Mouse (Mus musculus): Measurements from ENCODE around the gene Cd164. TPM values are rescaled to one million over a fixed set of nuclear protein-coding genes. Genes with fewer than 3 reads are reported as not detected.
A peak's percentile ranks its signal among the peaks of the same experiment; 100 is the strongest.

The Cd164 gene
- polyA plus RNA-seq, 1 experiment, result 115 TPM

DNA sequence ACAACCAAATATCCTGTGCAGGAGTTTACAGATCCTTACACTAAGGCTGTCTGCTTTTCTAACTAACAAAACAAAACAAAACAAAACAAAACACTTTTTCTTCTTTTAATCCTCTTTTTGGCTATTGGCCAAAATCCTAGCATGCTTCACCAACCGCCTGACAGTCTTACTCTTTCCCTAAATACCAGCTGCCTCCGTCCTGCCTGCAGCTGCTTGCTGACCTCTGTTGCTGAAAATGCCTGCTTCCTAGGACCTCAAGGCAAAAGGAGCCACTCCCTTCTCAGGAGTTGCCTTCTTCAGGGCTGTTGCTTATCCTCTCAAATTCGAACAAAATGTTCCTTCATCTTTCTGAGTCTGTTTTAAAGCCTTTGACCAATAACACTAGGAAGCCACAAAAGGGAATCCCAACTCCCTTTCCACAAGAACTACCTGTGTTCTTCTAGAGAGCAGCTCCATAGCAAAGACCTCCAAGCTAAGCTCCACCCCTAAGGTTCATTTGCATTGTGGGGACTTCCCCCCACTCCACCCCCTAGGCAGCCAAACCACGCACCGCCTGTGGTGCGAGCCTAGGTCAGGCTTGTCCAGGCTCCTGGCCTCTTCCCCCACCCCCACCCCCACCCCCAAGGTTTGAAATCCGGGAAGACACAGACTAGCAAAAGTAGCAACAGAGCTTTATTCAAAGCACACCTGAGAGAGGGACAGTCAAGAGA lies 25.4 kb downstream of the Cd164 start:
- WGBS, result 12% methylated on average over 7 of the region's 7 CpGs
- DNase-seq (ENCODE audit: low read depth, low spot score), result no peak

DNA sequence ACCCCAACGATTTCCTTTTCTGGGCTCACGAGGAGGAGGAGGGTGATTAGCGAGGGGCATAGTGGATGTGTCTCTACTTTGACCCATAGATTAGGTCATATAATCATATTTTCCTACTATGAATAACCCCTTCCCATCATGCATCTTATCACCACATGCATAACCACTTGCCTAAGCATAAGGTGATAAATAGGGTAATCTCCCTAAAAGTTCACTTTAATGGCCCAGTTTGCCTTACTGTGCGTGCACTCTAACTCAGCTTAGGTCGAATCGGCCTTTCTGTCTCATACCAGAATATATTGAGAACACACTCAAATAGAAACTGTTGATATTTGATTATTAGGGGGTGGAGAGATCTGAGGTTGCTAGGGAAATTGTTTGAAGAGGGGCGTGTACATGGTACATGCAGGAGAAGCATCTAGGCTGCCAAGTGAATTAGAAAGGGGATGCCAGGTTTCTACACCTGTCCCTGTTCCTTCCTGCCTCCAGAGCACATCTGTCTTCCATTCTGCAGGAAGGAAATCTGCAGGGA lies 26.1 kb downstream of the Cd164 start:
- no peak for DNase-seq (ENCODE audit: low read depth, low spot score)
- 43% methylated on average over 7 of the region's 7 CpGs for WGBS

DNA sequence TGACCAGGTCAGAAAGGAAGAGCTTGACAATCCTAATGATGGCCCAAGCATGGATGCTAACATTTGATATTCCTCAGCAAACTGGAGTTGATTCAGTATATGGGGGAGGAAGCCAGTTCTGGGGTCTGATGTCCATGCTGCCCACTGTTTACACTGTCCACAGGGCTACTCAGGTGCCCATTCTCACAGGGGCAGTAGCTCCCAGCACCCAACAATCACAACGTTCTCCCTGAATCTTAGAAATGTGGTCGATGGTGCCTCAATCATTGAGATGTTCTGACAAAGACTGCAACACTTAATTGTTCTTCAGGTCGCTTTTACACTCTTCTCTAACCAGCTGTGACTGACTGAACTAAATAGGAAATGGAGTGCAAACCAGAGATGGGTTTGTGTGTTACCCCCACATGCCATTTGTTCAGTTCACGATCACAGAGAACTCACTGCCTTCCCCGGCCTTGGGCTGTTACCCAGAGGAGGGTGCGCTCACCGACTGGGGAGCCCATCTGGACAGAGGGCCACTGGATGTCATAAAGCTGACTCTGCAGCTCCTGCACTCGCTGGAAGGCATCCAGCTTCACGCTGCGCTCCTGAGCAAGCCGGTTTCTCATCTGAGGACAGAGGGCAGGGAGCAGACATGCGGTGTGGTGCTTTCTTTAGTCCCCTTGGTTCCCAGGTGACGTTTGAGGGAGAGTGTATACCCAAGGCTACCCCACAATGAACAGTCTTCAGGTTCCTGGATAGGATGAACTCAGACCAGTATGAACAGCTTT lies 27.4 kb downstream of the Cd164 start:
- DNase-seq (ENCODE audit: low read depth, low spot score), result no peak
- 38% methylated on average over 13 of the region's 13 CpGs for WGBS

DNA sequence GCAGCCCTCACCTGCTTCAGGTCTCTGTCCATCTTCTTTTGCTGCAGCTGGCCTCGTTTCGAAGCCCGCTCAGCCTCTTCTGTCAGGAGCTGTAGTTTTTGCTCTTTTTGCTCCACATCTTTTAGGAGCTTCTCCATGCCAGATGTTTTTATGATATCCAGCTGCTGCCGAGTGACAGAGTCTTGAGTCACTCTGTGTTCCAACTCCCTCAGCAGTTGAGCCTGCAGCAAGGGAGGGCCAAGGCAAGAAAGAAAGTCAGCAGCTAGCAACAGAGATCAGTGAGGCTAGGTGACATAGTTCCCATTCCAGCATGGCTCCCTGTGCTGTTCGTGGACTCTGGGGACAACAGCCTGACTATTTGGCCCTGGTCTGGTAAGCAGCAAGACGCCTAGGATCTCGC lies 31.5 kb downstream of the Cd164 start:
- WGBS, result 75% methylated on average over 7 of the region's 7 CpGs
- no peak for DNase-seq (ENCODE audit: low read depth, low spot score)

DNA sequence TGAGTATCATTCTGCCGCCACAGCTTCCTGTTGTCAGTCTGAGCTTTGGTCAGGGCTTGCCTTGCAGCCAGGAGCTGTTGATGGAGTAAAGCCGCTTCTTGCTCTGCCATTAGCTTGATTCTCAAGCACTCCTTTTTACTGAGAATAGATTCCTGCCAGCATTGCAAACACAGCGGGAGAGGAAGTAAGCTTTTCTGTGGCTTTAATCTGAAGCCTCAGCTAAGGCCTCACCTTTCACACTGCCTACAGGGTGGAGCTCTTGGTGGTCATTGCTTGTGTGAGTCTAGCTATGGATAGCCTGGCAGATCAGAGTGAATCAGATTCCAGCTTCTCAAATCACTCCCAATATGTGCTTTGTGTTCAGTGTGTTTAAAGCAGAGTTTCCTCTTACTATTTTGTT lies 33.1 kb downstream of the Cd164 start:
- WGBS, result 16% methylated on average over 3 of the region's 3 CpGs
- DNase-seq (ENCODE audit: low read depth, low spot score), result no peak

DNA sequence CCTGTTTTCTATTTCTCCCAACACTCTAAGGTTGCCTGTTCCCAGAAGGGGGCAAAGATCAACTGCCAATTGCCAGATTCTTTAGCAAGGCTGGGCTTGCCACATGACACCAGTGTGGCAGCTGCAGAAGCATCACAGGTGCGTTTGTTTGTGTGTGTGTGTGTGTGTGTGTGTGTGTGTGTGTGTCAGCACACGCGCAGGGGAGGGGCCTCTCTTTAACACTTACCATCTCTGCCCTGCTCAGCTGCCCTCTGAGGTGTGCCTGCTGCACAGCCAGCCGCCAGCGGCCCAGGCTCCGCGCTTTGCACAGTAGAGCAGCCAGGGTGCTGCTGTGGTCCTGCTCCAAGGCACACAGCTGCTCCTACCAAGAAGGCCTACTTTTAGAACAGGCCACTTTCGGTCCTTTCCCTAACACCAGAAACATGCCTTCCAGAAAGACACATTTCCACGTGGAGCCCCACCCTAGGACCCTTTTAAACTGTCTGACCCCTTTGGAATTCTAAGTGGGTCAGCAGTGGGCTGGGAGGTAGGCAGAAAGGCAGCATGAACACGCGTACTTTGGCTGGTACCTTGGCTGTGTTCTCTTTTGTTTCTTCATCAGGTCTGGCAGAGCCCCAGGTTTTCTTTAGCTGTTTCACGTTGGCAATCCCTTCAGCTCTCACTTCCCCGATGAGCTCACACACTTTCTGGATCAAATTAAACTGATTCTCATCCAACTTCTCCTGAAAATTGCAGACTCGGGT lies 33.8 kb downstream of the Cd164 start:
- peak; percentile 76 for DNase-seq (ENCODE audit: low read depth, low spot score)
- 11% methylated on average over 14 of the region's 14 CpGs for WGBS

GRCm38 (mm10) chr10:41553711-41554110 lies 34.5 kb downstream of the Cd164 start:
- DNase-seq (ENCODE audit: low read depth, low spot score), result no peak
- WGBS, result 45% methylated on average over 4 of the region's 4 CpGs

DNA sequence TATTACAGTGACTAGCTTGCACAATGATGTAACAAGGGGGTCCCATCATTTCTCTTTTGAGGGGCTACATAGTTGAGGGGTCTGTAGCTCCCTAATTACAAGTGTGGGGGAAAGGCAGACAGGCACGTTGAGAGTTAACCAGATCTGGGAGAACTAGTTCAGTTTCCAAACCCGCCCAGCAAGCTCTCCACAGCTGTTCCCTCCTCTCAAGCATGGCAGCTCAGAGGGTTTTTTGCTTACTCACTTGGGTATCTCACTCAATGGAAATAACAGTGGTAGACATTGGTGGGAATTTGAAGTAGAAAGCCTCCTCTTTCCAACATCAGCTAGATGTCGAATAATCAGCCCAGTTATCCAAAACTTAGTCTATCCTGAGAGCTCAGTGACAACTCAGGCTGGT lies 35.9 kb downstream of the Cd164 start:
- DNase-seq (ENCODE audit: low read depth, low spot score), result no peak
- 84% methylated on average over 3 of the region's 3 CpGs for WGBS

DNA sequence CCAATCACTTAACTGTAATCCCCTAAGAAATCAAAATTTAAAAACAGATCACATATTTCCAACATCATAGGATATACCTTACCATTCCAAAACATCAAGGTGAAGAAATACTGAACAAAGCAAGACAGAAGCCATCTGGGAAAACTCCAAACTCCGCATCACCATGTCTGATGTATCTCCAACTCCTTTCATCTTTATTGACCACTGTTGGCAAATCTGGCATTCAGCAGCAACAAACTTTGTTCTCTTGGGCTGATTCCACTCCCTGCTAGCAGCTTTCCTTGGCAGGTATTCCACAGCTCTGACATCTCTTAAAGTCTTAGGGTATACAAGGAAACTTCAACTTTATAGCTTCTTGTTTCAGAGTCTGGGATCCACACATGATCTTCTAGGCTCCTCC lies 39.2 kb downstream of the Cd164 start:
- WGBS, result 85% methylated on average over 1 of the region's 1 CpGs
- no peak for DNase-seq (ENCODE audit: low read depth, low spot score)

DNA sequence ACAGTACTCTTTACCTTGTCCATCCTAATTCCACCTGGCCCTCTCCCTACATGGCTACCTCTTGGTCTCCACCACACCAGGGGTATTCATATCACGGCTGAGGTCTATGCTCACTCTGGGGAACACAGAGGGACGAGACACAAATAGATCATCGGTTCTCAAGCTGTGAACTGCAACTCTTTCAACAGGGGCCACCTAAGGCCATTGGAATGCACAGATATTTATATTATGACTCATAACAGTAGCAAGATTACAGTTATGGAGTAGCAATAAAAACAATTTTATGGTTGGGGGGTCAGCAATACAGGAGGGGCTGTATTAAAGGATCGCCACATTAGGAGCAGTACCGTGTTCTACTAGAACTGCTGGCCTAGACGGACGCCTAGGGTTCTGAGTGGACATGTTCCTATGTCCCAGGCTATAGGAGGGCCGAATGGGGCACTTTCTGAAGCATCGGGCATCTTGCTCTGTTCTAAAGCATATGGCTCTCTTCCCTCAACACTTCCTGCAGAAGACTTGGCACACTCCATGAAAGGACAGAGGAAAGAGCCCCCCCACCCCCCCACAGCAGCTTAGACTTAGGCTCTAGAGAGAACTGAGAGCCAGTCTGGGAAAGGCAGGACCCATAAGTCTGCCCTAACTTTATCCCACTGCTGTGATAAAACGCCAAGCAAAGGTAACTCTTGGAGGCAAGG lies 42.6 kb downstream of the Cd164 start:
- no peak for DNase-seq (ENCODE audit: low read depth, low spot score)
- WGBS, result 75% methylated on average over 10 of the region's 10 CpGs

- 23% methylated on average over 5 of the region's 5 CpGs for WGBS
- no peak for DNase-seq (ENCODE audit: low read depth, low spot score)
Measured at GRCm38 (mm10) chr10:41565141-41565540, 45.9 kb downstream of the Cd164 start.

DNA sequence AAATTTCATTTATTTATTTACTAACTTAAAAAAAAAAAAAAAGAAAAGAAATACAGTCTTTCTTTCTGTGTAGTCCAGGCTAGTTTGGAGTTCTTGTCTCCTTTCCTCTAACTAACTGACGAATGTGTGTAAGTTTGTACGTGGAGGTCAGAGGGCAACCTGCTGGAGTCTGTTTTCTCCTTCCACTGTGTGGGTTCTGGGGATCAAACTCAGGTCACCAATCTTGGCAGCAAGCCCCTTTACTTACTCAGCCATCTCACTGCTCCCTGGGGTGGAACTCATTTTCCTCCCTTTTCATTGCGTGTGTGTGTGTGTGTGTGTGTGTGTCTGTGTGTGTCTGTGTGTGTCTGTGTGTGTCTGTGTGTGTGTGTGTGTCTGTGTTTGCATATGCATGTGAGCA lies 49.1 kb downstream of the Cd164 start:
- DNase-seq (ENCODE audit: low read depth, low spot score), result no peak
- WGBS, result 53% methylated on average over 3 of the region's 3 CpGs

- no peak for DNase-seq (ENCODE audit: low read depth, low spot score)
- WGBS, result 72% methylated on average over 4 of the region's 4 CpGs
Measured at GRCm38 (mm10) chr10:41571065-41571464, 51.9 kb downstream of the Cd164 start.

GRCm38 (mm10) chr10:41572274-41572673 lies 53.1 kb downstream of the Cd164 start:
- DNase-seq (ENCODE audit: low read depth, low spot score), result no peak
- WGBS, result 75% methylated on average over 4 of the region's 4 CpGs

DNA sequence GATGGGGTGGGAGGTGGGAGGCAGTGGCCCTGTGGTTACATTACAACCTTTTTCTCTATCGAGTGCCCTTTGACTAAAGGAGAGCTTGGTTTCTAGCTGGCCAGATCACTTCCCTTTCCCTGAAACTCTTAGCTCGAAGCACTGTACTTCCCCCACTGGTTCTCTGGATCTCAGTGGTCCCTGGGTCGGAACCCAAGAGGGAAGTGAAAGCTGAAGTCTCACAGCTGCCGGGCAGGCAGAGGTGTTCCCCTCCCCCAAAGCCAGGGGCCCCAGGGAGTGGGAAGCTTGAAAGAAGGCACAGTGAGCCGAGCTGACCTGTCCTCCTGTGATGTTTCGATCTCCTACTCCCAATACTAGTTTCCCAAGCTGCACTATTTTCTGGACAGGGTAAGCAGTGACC lies 54.0 kb downstream of the Cd164 start:
- DNase-seq (ENCODE audit: low read depth, low spot score), result no peak
- WGBS, result 43% methylated on average over 6 of the region's 6 CpGs

DNA sequence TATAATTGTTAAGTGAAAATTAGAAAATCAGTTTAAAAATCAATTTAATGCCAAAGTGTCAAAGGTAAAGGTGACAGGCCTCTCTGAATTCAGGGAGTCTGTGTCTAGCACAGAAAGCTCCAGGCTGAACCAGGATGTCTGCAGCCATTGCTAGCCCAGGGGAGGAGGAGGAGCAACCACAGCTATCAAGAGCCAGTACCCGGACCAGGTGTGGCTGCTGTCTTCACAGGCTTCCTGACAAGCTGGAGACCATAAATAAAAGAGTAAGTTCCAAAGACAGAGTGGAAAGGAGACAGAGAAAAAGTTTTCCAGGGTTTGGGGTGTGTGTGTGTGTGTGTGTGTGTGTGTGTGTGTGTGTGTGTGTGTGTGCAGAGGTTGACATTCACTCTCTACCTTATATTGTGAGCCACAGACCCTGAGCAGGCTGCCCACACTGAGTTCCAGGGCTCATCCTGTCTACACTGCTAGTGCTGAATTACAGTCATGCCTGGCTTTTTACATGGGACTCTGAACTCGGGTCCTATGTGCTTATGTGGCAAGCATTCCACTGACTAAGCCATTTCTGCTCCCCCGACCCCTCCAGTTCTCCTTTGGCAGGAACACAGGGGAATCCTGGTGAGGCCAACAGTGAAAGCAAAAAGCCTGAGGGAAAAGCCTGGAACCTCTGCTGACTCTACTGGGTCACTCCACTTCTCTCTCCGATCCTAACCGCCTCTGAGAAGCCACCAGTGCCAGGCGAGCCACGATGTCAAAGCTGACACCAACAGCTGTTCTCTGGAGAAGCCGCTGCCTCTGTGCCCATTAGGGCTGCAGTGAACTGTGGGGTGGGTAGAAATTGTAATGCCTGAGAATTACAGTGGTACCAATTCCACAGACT lies 56.5 kb downstream of the Cd164 start:
- 58% methylated on average over 8 of the region's 8 CpGs for WGBS
- no peak for DNase-seq (ENCODE audit: low read depth, low spot score)

- 65% methylated on average over 7 of the region's 7 CpGs for WGBS
- DNase-seq (ENCODE audit: low read depth, low spot score), result no peak
Measured at GRCm38 (mm10) chr10:41576328-41576833, 57.2 kb downstream of the Cd164 start.

GRCm38 (mm10) chr10:41578541-41578940 lies 59.3 kb downstream of the Cd164 start:
- WGBS, result 35% methylated on average over 1 of the region's 1 CpGs
- no peak for DNase-seq (ENCODE audit: low read depth, low spot score)

- DNase-seq (ENCODE audit: low read depth, low spot score), result no peak
- WGBS, result 24% methylated on average over 4 of the region's 4 CpGs
Measured at GRCm38 (mm10) chr10:41580441-41580840, 61.2 kb downstream of the Cd164 start.

Measured in large intestine, adult 2 months (tissue).